Mouse (Mus musculus) CD4-positive helper T cell, adult 2 months (primary cell): Measurements from ENCODE around the gene Ttc25.

ENCODE experiments used
- DNase-seq: peaks from one replicate; pipeline ENCODE4 v3.0.0-alpha.2; 2012; ENCODE audit warnings: low read depth, missing footprints, low spot score

Ttc25 gene

DNA sequence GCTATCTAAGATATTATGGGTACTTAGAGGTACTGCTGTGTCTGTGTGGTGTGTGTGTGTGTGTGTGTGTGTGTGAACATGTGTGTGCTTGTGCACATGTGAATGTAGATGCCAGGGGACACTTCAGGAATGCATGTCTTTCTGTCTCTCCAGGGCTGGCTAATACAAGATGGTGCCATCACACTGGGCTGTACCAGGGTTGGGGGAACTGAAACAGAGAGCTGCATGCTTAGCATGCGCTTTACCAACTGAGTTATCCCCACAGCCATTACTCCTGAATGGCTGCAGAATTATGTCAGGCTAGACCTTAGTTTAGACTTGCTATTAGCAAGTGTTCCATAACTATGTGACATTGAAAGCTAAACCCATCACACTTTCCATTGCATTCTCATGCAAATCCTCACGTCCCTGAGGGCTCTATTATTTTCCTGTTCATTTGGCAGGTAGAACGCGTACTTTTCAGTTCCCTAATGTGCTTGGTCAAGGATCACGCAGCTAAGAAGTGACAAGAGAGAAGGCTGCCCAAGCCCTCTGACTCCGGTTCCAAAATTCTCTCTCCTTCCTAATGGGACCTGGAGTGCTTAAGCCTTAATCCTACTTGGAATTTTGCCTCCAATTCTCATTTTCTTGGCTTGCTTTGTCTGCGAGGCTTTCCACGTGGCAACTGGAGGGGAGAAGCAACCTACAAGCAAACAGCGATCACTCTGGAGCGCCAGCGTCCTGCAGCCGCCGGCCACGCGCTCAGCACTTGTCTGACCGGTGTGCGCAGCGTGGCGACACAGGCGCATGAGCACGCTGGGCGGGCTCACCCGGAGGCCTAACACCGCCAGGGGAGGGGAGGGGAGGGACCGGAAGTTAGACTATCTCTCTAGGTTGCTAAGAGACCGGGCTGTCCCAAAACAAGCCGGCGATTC lies at the start of gene Ttc25:
TSS of gene Ttc25 (plus strand) at position 776 of the 914 bp plus-strand sequence.
- DNase-seq, result peak; percentile 87

DNA sequence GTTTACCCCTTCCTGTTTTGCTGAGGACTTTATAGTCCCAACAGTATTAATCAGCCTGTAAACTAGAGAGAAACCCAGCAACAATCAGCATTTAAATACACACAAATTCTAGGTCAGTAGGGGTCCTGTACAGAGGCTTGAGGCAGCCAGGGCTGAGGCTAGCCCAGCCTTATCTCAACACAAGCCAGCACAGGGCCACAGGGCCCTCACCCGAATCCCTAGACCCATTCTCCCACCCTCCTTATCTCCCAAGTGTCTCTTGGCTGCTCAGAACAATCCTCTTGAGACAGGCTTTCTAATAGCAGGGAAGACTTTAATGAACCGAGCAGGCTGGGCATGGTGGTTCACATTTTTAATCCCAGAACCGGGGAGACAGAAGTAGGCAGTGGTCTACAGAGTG lies 45.2 kb upstream of the Ttc25 start:
- no peak for DNase-seq

DNA sequence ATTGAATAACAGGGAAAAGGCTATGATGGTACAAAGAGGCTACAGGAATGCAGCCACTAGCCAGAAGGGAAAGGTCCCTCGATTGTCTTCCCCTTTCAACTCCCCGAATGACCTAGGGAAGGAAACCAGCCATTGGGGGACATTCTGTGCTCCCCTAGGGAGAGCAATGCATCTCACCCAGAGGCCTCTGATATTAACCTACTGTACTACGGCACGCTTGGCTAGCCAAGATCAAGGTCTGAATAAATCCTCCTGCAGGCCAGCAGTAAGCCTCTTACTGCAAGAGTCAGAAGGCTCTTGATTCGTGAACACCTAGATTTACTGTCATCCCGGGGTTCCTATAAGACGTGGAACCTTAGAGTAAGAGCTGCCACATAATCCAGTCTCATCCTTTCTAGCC lies 44.8 kb upstream of the Ttc25 start:
- no peak for DNase-seq

DNA sequence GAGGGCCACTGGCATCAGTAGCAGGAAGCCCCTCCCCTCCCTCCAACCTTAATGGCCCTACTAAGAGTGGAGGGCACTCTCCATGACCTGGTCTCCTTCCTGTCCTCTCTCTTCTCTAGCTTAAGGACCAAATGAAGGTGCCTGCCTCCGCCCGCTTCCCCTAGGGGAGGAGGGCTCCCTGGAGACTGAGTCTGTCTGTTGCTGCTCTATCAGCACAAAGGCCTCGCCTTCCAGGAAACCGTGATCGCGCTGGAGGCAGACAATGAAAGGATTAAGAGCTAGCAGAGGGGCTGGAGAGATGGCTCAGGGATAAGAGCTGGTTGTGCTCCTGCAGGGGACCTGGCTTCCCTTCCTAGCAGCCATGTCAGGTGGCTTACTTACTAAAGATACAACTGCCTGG lies 44.1 kb upstream of the Ttc25 start:
- no peak for DNase-seq

DNA sequence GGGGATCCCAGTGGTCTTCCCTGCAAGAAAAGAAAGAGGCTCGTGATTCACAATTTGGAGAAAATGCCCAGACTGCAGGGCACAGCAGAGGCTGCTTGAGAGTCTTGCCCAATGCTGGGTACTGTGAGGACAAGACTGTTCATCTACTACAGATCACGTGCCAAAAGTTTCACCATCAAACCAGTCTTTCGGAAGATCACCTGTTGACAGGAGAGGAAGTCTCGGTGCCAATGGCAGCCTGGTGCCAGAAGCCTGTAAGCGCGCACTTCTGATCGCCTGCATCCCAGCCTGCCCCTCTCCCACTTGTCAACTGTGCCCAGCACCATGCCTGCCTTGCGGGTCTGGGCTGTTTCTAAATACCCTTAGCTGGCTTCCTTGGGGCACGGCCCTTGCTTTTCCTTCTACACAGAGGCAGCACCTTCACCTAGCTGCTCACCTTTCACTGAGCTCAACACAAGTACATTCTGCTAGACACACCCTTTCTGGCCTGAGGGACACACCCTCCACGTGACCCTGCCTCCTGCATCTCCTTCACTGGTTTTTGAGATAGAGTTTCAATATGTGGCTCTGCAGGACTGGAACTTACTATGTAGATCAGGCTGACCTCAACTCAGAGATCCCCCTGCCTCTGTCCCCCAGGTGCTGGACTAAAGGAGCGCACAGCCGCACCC lies 40.3 kb upstream of the Ttc25 start:
- no peak for DNase-seq

DNA sequence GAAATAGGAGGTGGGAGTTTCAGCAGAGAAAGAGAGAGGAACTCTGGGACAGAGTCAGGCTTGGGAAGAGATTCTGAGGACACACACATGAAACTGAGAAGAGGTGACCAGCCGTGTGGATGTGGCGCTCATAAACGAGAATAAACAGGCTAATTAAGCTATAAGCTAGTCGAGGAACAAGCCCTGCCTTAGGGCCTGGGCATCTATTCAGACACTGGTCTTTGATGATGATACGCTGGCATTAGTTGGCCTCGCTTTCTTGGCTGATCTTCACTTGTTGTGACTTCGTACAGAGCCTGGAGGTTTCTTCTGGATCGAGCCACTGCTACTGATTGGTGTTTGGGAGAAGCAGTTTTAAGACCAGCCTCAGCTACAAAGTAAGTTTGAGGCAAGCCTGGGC lies 39.4 kb upstream of the Ttc25 start:
- no peak for DNase-seq

DNA sequence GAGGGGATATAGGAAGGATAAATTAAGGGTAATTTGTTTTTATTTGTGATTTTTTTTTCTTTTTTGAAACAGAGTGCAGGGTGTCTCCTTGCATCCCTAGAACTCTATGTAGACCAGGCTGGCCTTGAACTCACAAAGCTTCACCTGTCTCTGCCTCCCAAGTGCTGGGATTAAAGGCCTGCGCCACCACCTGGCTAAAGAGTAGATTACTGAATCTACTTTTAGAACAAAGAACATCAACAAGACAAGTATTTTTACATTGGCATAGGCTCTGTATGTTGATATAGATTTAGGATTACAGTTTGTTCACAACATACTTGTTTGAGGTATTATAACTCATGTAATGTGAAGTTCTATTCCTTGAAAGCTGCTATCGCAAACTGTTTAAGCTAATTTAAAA lies 34.9 kb upstream of the Ttc25 start:
- no peak for DNase-seq

DNA sequence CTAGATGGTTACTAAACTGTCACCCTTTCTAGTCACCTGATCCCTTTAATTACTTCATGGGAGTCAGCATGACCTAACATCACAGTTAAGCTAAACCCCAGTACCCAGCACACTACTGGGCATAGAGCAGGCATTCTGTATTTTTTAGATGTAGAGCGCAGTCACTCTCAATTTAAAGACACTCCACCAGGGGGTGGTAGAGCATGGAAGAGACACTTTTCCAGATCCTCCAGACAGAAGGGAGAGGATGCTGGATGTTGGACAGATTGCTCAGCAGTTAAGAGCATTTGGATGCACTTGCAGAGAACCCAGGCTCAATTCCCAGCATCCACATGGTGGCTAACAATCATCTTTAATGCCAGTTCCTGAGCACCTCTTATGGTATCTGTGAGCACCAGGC lies 33.0 kb upstream of the Ttc25 start:
- DNase-seq, result no peak

- no peak for DNase-seq
Measured at GRCm38 (mm10) chr11:100513716-100514115, 31.7 kb upstream of the Ttc25 start.

GRCm38 (mm10) chr11:100515061-100515460 lies 30.3 kb upstream of the Ttc25 start:
- no peak for DNase-seq

DNA sequence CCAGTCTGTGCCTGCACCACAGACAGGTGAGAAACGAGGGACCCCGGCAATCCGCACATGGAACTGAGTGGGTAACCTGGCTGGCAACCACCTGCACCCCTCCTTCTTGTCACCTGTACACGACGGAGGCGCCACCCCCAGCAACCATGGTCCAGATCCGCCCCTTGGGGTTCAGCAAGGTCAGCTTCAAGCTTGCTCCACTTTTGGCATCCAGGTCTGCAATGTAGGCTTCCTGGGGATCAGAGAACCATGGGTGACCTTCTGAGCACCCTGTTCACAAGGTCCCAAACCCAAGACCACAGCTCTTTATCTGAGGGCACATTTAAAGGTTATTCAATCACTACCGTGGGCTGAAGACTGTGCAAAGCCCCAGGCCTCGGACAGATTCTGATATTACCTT lies 29.6 kb upstream of the Ttc25 start:
- no peak for DNase-seq

- DNase-seq, result no peak
Measured at GRCm38 (mm10) chr11:100516291-100516690, 29.1 kb upstream of the Ttc25 start.

DNA sequence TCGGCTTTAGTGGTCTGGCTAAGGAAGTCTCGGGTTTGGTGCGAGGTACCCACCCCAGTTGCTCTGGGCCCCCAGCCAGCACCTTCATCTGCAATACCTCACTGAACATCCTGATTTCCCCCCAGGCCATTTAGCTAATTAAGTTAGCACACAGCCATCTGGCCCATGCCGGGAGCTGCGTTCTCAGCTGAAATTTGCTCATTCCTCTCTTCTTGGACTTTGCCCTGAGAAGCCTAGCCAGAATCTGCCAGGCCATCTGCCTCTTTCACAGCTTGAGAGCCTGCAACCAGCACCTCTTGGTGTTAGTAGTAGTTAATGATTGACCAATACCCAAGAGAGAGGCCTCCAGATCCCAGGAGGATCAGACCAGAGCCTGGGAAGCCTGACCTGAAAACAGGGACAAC lies 27.2 kb upstream of the Ttc25 start:
- DNase-seq, result no peak

DNA sequence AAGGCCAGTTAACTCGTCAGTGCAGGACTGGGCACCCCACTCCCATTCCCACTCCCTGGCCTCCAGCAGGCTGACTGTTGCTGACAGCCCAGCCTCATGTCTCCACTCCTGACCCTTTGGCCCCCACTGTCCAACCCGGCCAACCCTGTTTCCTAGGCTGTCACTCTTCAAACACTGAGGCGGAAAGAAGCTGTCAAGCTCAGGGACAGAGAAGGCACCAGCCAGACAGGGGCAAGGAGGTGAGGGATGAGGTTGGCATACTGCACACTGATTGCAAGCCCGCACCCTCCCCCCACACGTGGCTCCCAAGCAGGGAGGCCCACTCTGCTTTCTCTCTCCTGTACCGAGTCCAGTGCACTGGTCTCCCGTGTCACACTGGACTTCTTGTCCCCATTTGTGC lies 26.2 kb upstream of the Ttc25 start:
- DNase-seq, result no peak

DNA sequence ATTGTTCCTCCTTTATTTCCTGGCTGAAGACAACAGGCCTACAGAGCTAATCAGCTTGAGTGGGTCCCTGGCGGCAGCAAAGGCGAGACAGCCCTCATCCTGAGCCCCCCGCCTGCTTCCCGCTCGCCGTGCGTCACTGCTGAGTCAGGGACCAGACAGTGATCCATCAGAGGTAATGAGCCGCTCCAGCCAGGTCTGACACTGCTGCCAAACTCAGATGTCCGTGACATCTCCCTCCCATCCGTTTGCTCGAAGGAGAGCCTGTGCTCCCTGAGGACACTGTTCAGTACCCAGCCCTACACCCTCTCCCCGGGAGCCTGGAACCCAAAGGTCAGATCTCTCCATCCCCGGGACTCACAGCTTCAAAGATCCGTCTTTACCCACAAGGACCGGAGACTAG lies 24.6 kb upstream of the Ttc25 start:
- DNase-seq, result no peak

DNA sequence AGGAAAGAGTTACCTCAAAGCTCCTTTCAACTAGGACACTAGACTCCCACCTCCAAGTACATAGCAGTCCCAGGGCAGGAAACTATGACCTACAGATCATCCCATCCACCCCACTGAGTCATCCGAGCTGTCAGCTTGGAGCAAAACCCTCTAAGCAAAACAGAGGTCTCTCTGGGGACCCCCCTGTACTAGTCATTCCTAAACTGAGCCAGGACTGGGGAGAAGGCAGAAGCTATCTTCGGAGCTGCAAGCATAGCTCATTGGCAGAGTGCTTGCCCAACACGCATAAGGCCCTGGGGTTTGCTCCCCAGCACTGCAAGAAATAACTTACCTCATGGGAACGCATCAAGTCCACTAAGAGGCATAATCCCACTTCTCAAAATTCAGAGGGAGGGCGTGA lies 21.0 kb upstream of the Ttc25 start:
- no peak for DNase-seq

DNA sequence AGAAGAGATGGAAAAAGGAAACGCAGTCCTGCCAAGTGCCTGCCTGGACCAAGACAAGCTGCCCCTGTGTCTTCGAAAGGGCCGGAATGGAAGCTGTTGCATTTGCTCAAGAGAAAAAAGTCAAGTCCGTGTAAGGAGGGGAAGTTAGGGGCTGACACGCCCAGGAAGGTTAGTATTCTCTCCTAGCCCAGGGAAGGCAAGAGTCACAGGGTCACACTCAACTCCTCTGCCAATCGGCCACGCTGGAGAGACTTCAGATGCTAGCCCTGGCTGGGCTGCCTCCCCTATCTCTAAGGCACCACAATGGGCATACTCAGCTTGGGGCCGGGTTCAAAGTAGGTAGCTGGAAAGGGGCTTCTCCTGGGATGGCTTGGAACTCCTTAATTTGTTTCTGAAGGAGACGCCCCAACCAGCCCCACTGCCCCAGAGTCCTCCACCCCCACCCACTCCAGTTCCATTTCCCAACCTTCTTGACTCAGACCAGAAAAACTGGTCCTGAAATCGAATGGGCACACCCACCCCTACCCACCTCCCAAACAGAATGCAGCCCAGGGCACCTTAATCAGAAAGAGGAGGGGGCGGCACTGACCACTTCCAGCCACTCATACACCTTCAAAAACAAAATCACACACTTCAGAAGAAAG lies 20.3 kb upstream of the Ttc25 start:
- DNase-seq, result no peak

DNA sequence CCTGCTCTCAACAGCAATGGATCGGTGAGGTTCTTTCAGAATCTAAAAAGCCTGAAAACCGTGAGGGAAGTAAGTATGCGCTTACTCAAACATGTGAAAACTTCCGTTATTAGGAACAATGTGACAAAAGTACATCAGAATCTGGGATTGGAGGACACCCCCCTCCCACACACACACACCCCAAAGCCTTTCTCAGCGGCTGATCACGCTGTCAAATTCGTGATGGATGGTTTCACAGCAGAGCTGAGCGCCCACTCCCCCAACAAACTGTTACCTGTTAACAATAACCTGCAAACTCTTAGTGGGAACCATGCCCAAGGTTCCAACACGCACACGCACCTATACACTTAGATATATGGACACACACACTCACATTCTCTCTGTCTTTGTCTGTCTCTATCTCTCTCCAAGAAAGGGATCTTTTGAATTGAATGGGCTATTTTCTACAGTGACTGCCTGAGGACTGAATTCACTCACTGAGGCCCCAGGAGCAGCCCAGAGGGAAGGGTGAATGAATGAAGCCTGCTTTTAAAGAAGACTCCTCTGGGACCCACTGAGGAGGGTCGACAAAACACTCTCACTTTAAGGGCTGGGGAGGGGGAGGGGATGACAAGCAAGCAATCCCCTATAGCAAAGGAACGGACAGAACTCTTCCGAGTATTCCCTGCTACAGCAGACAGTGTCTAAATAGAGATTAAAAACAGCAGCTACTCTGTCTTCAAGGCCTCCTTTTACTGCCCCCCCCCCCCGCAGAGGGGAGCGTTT lies 19.2 kb upstream of the Ttc25 start:
- no peak for DNase-seq

- DNase-seq, result peak; percentile 59
Measured at GRCm38 (mm10) chr11:100527066-100527457, 18.3 kb upstream of the Ttc25 start.

DNA sequence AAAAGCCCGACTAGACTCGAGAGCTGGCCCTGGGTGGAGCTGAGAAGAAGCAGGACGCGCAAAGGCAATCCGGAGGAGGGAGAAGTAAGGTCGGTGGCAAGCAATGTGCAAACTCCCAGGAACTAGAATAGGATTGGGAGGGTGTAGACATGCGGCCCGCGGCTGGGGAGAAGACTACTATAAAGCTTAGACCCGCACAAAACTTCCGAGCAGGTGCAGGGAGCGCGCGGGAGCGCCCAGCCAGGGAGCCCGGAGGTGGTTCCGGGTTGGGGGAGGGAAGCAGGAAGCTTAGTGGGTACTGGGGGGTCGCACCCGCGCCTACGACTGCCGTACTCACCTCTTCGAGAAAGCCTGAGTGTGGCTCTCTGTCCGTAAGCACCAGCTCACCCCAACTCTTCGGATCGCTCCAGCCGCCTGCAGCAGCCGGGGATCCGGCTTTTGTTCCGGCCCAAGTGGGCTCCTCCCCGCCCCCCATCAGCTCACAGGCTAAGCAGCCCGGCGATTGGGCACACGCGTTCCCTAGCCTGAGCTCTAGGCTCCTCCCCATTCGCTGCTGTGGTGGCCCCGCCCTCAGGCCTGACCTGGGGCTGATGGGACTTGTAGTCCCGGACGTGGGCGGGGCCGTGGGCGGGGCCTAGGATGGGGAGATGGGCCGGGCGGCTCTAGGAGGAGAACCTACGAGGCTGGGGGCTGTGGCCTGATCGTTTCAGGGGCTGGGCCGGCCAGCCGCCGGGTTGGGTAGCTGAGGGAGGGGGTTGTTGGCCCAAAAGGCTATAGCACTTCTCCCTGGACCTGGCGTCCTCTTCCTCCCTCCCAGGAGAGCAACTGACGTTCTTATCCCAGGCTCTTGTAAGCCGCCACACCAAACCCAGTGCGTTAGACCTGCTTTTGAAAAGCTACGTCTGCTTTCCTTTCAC lies 17.7 kb upstream of the Ttc25 start, which contains the start of gene Acly:
TSS of gene Acly (minus strand) at position 543 of the 917 bp plus-strand sequence.
- DNase-seq, result peak; percentile 99
